Mouse (Mus musculus) leukemia stem cell, adult 10-12 weeks (primary cell): Measurements from ENCODE around the gene Olig3. TPM values are rescaled to one million over a fixed set of nuclear protein-coding genes. Genes with fewer than 3 reads are reported as not detected.

Experiments used
- polyA plus RNA-seq: library from polyadenylated mRNA; stranded (reverse); fragments of >175 nt; gene quantifications from 2 replicates; pipeline ENCODE4 v1.2.3, GENCODE M21; 2012; ENCODE audit warnings: low replicate concordance

The Olig3 gene
- 0.21 and 0.27 TPM in 2 replicates for polyA plus RNA-seq

GRCm38 (mm10) chr10:19356071-19356583 is at the start of gene Olig3:
Olig3 (plus strand) TSS chr10:19356533.

Other genes starting within 250 kb of the Olig3 start
- gene Ifngr1, start 235.4 kb downstream of the Olig3 start, polyA plus RNA-seq = 3.0 and 3.9 TPM in 2 replicates